Mouse (Mus musculus): Measurements from ENCODE around the gene Dbndd1.
A peak's percentile ranks its signal among the peaks of the same experiment; 100 is the strongest.
"Not testable (repeated sequence)": the region's sequence is repeated elsewhere in the genome, so short reads cannot be mapped to it uniquely, and the experiment has no call there.

Dbndd1 gene

GRCm38 (mm10) chr8:123514781-123515539, at the start of gene Dbndd1:
TSS of gene Dbndd1 (minus strand) at chr8:123515463.
- DNase-seq (ENCODE audit: low spot score), result peak; percentile 80

GRCm38 (mm10) chr8:123564221-123564620, 49.0 kb upstream of the Dbndd1 start:
- DNase-seq (ENCODE audit: low spot score), result not testable (repeated sequence)

- not testable (repeated sequence) for DNase-seq (ENCODE audit: low spot score)
These were observed 22.4 kb upstream of the Dbndd1 start for GRCm38 (mm10) chr8:123537641-123538040.

DNA sequence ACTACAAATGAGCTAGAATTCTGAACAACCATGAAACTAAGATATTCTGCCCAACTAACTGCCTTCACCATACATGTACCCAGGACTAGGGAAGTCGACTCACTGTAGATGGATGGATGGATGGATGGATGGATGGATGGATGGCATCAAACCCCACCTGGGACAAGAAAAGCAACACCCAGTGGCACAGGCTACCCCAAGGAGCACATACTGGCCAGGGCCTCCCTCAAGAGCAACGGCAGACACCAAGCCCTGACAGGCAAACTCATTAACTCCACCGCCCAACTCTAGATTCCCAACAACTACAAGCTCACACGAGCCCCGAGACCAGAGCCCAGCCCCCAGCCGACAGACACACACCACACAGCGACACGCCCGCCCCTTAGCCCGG, 21.7 kb upstream of the Dbndd1 start:
- no peak for DNase-seq (ENCODE audit: low spot score)

DNA sequence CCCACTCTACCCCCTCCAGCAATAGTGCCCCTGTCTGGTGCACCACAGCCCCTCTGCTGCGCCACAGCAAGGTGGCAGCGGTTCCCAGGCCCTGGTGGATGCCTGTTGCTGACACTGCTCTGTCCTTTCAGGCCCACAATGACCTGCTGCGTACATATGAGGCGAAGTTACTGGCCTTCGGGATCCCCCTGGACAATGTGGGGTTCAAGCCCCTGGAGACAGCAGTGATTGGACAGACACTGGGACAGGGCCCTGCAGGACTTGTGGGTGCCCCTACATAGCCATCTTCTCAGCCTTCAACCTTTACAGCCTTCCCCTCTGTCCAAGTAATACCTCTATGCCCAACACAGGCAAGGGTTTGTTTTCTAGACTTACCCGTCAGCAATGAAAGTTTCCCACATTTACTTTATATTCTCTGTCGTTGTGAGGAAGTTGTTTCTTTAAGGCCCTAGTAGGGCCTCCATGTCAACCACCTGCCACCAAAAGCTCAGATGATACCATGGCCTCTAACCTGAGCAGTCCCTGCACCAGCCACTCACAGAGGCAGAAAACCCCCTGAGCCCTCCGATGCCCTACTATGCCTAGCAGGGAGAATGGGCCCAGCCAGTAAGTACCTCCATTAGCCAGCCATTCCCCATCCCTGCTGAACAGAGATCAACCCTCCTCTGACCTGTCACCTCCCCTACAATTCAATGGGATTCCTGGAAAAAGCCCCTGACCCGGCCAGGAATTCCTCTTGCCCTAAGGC, 21.2 kb upstream of the Dbndd1 start:
- no peak for DNase-seq (ENCODE audit: low spot score)

- DNase-seq (ENCODE audit: low spot score), result no peak
These were observed 12.6 kb upstream of the Dbndd1 start for GRCm38 (mm10) chr8:123527720-123528489.

- DNase-seq (ENCODE audit: low spot score), result not testable (repeated sequence)
These were observed 4.8 kb upstream of the Dbndd1 start for GRCm38 (mm10) chr8:123520048-123520447.

GRCm38 (mm10) chr8:123518667-123519066, 3.4 kb upstream of the Dbndd1 start, which contains the start of gene Gas8:
TSS of gene Gas8 (plus strand) at chr8:123518834.
- DNase-seq (ENCODE audit: low spot score), result peak; percentile 98

DNA sequence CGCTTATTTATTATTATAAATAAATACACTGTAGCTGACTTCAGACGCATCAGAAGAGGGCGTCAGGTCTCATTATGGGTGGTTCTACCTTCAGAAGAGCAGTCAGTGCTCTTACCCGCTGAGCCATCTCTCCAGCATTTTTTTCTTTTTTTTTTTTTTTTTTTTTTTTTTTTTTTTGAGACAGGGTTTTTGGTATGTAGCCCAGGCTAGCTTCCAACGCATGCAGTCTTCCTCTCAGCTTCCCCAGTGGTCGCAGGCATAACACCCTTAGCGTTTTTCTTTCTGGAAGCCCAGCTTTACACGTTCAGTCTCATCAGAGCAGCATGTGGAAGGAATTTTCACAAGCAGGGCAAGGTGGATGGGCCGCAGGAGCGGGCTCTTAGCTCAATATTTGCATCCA, 2.9 kb upstream of the Dbndd1 start:
- no peak for DNase-seq (ENCODE audit: low spot score)

GRCm38 (mm10) chr8:123516596-123516995, 1.3 kb upstream of the Dbndd1 start:
- DNase-seq (ENCODE audit: low spot score), result no peak

- DNase-seq (ENCODE audit: low spot score), result no peak
These were observed 256 bp upstream of the Dbndd1 start for GRCm38 (mm10) chr8:123515540-123515897.

- peak; percentile 22 for DNase-seq (ENCODE audit: low spot score)
These were observed 1.1 kb downstream of the Dbndd1 start for GRCm38 (mm10) chr8:123514136-123514535.

DNA sequence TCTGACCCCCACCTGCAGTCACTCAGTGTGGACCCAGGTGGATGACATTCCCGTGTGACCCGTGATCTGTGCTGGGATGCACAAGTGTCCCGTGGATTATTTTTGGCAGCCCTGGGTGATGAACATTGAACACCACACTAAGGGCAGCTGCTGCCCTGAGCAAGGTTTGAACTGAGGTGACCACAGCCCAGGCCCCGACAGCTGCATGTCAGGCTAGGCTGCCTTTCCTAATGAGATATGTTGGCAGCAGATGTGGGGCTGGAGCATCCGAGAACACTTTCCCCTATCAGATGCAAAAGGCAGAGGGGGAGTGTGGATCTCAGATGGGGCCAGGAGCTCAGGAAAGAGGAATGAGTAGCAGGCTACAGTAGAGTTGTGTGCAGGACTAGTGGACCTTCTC, 4.4 kb downstream of the Dbndd1 start:
- no peak for DNase-seq (ENCODE audit: low spot score)

- DNase-seq (ENCODE audit: low spot score), result no peak
These were observed 8.1 kb downstream of the Dbndd1 start for GRCm38 (mm10) chr8:123507153-123507552.

GRCm38 (mm10) chr8:123505695-123506094, 9.6 kb downstream of the Dbndd1 start:
- no peak for DNase-seq (ENCODE audit: low spot score)

- DNase-seq (ENCODE audit: low spot score), result no peak
These were observed 10.0 kb downstream of the Dbndd1 start for GRCm38 (mm10) chr8:123505267-123505666.

DNA sequence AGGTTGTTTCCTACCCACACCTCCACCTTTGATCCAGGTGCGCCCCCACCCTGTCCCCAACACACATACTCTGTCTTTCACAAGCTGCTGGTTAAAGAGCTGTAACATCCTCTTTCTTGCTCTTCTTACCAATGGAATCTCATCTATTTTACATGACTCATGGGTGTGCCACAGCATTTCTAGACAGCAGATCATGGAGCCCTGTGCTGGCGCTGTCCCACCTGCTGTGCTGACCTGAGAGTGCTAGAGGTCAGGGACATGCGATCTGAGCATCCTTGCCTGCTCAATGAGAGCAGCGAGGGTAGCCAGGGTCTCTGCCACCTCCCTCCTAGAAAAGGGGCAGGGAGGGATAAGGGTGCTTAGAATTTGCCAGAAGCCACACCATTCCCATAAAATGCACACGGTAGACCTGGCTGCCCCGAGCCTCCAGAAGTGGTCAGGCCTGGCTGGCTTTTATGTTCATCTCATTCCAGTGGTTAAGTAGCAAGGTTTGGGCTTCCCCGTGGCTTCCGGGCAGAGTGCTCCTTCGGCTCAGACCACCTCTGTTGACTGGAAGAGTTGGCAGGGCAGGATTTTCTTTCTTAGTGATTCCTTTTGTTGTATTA, 10.6 kb downstream of the Dbndd1 start:
- no peak for DNase-seq (ENCODE audit: low spot score)

DNA sequence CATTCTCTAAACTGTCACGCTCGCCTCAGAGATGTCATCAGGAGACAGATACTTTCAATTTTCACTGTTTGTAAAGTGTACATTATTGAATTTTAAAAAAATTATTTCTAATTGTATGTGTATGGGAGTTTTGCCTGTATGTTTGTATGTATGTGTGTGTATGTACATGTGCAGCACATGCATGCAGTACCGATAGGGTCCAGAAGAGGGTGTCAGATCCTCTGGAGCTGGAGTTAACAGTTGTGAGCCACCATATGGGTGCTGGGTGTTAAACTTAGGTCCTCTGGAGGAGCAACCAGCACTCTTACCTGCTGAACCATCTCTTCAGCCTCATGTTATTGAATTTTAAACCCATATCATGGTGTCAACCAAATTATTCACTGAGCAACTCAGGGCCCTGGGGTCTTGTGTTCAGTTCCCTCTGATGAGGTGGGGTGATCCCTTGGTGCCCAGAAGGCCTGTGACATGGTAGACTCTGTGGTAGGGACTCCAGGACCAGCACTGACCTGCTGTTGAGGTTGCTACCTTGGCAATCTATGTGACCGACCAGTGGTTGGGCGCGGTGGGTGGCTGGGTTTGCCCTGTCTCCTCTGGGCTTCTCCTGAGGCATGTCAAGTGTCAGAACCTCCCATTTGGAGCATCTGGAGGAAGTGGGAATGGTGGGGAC, 11.3 kb downstream of the Dbndd1 start:
- DNase-seq (ENCODE audit: low spot score), result peak; percentile 16

GRCm38 (mm10) chr8:123502192-123502591, 13.1 kb downstream of the Dbndd1 start:
- no peak for DNase-seq (ENCODE audit: low spot score)

DNA sequence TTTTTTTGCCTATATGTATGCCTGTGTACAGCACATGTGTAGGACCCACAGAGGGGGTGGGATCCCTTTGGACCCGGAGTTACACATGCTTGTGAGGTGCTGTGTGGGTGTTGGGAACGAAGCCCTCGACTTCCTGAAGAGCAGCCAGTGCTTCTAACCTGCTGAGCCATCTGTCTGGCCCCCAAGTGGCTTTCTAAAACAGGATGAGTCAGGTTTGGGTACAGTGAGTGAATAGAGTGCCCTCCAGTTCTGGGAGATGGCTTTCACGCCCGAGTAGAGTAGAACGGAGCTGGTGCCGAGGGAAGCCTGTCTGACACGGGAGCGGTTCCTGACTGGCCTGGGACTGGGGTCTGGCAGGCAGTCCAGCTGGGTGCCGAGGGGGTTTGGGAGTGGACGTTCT, 15.7 kb downstream of the Dbndd1 start:
- no peak for DNase-seq (ENCODE audit: low spot score)

DNA sequence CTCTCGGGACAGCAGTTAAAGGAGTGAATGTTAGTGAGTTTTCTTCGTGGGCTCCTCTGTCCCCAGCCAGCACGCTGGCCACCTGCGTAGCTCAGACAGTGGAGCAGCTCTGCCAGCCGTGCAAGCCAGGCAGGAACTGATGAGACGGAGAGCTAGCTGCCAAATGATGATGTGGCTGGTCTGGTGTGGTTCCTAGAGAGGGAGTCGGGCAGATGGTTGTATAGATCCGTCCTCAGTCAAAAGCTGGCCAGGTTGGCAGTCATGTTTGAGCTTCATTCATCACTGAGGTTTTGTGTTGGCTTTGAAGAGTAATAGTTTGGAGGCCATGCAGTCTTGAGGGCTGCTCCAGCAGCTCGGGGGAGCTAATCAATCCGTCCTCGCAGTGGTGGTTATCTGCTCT, 16.3 kb downstream of the Dbndd1 start:
- no peak for DNase-seq (ENCODE audit: low spot score)

DNA sequence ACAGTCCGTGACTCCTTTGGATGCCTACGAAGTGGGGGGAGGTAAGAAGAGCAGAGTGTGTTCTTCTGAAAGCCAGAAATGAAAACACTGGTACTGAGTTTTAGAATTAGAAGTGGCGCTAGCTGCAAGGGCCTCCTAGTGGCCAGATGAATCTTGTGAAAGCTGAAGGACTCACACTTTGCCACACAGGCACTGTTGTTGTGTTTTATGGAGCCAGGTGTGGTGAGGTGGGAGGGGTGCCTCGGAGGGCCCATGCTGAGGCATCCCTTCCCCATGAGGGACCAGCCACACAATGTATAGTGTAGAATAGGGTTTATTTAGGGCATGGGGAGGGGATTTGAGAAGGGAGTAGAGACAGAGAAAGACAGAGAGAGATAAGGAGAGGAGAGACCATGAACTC, 17.6 kb downstream of the Dbndd1 start:
- DNase-seq (ENCODE audit: low spot score), result no peak

Measured in retina, embryonic 14.5 days (tissue).